Mouse (Mus musculus): Measurements from ENCODE around the gene Mcm10.
A peak's percentile ranks its signal among the peaks of the same experiment; 100 is the strongest.

Gene Mcm10

DNA sequence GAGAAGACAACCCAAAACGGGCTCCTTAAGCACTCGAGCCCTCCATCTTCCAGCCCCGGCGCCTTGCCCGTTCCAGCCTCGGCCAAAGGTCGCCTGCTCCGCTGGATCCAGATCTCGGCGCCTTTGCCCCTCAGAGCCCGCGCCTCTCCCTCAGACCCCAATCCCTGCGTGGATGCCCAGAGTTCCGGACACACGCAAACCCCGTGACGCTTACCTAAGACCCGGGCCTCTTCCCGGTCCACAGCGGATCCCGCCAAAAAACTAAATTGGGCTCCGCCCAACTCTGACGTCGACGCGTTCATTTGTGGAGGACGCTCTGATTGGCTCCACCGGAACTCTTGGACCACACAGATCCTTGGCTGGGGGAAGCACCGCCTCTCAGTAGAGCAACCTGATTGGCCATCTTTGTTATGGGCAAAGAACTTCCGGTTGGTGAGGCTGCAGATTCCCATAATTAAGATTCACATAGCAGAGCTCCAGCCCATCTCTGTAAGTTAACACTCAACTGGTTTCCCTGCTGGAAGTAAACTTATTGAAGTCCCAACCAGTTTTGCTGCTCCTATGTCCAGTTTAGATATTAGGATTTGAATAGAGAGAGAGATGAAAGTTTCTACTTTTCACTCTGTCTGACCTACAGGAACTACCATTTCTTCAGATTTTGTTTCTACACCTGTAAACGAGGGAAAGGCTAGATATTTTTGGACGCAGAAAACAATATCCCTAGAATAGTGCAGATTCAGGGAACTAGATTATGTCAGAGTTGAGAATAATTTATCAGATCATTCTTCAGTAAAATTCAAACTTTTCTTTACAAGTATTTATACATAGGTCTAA lies at the start of gene Mcm10:
Mcm10 (minus strand) TSS at position 301 of the 834 bp plus-strand sequence.
- peak; percentile 90 for DNase-seq (ENCODE audit: low read depth, low spot score)

DNA sequence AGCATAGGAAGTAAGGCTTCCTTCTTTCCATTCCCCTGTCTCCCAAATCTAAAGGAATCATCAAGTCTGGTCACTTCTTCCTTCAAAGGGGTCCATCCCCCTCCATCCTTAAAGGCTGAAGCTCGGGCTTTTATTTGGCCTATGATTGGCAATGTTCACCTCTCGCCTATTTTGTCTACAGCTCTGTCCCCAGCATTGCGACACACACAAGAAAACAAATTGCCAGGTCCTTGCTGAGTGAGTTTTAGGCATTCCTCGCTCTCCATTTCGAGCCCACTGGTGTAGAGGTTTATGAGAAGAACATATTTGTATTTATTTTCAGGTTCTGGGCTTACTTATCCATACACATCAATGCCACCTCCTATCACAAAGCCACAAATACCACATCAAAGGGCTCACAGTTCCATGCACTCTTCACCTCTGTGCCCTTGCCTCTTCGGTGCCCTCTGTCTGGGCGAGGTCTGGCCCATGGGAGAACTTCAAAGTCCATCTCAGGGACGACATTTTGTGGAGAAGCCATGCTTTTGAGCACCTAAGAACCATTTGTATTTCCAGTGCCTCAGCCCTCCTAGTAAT lies 48.6 kb upstream of the Mcm10 start:
- DNase-seq (ENCODE audit: low read depth, low spot score), result no peak

DNA sequence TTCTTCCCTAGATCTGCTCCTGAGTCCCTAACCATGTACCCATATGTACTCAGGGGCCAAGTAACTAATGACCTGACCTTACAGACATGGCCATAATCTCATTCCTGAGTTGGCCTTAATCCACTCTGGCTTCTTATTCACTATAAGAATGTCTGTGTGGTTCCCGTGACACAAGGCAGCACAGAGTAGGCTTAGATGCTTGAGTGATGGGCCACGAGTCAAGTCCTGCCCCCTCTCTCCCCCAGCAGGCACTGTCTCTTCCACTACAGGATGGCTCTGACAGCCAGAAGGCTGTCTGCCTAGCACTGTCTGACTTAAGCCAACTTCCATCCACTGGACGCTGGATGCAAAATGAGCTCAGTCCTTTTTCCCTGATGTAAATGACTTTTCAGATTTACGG lies 47.4 kb upstream of the Mcm10 start:
- DNase-seq (ENCODE audit: low read depth, low spot score), result no peak

DNA sequence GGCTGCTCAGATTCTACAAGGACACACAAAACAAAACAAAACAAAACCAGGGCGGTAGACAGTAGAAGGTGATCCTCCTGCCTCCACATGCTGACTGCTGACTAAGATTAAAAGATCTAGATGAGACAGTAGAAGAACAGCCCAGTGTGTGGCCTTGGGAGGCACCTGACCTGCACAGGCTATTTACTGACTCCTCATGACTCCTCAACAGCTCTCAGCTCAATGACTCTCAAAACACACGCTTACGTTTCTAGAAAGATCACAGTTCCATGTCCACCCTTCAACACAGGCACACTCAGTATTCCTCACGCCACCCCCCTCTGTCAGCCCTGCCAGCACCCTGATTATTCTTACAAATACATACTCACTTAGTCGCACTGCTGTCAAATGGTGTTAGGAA lies 45.8 kb upstream of the Mcm10 start:
- DNase-seq (ENCODE audit: low read depth, low spot score), result no peak

DNA sequence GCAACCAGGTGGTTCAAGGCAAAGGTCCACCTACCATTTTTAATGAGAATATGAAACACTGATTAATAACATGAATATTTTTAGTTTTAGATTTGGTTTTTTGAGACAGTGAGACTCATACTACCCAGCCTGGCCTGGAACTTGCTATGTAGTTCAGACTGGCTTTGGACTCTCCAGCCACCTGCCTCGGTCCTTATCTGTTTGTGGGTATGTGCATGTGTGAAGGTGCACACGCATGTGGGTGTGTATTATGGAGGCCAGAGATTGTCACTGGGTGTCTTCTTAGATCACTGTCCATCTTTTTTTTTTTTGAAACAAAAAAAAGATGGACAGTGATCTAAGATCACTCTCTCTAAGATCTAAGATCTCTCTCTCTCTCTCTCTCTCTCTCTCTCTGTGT lies 38.0 kb upstream of the Mcm10 start:
- DNase-seq (ENCODE audit: low read depth, low spot score), result no peak

DNA sequence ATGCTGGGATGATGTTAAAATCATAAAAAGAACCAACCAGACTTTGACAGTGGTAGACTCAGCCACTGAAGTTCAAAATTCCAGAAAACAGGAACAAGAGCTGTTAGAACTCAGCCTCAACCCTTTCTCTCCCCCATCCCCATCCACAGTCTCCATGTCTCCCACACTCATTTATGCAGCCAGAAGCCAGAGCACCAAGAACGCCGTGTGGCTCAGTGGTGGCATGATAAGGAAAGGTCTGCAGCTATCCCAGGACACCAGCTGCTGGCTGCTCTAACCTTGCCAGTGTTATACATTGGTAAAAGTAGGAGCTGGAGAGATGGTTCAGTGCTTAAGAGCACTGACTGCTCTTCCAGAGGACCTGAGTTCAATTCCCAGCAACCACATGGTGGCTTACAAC lies 34.4 kb upstream of the Mcm10 start:
- DNase-seq (ENCODE audit: low read depth, low spot score), result no peak

DNA sequence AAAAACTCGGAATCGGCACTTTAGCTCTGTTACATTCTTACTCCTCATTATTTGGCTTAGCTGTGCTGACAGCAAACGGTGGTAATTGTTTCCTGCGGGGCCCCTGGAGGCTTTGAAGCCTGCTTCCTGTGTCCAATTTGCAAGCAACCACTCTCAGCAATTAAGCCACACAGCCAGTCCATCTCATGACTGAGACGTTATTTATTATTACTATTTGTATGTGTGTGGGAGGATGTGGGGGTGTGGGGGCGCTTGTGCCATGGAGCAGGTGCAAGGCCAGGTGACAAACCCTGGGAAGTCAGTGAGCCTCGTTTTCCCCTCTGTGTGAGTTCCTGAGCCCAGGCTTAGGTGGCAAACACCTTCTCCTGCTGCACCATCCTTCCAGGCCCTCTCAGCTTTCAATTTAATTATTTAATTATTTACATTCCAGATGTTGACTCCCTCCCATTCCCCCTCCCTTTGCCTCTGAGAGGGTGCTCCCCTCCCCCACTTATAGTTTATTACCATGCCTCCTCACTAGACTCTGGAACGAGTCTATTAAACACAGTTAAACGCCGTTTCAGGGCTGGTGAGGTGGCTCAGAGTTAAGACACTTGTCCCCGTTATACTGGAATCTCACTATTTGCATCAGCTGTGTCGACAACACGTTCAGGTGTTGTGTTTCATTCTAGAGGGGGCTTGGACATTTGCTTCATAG lies 32.8 kb upstream of the Mcm10 start:
- no peak for DNase-seq (ENCODE audit: low read depth, low spot score)

DNA sequence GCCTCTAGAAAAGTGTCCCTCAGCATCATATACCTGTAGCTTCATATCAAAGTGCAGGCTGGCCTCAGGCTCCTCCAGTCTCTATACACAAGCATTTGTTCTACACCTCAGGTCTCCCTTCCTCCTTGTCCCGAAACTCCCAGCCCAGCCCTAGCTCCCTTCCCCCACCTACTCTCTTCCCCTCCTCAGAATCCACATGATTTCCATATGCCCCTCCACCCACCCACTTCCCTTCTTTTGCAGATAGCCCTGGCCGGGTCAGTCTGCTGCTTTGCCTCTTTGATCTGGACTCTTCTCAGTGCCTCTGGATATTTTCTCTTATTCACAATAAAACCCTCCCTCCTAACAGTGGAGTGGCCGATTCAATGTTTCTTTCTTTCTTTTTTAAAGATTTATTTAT lies 31.7 kb upstream of the Mcm10 start:
- DNase-seq (ENCODE audit: low read depth, low spot score), result no peak

DNA sequence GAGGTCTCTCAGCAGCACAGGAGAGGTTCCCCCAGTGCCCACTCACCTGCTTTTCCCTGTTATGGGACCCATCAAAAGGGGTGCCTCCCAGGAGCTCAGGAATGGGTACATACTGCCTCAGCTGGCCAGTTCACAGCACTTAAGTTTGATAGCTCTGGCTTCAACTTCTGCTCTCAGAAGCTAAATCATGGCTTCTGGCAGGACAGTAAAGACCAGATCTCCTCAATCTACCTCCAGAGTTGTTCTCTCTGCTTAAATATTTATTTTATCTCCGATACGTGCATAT lies 30.8 kb upstream of the Mcm10 start:
- DNase-seq (ENCODE audit: low read depth, low spot score), result no peak

DNA sequence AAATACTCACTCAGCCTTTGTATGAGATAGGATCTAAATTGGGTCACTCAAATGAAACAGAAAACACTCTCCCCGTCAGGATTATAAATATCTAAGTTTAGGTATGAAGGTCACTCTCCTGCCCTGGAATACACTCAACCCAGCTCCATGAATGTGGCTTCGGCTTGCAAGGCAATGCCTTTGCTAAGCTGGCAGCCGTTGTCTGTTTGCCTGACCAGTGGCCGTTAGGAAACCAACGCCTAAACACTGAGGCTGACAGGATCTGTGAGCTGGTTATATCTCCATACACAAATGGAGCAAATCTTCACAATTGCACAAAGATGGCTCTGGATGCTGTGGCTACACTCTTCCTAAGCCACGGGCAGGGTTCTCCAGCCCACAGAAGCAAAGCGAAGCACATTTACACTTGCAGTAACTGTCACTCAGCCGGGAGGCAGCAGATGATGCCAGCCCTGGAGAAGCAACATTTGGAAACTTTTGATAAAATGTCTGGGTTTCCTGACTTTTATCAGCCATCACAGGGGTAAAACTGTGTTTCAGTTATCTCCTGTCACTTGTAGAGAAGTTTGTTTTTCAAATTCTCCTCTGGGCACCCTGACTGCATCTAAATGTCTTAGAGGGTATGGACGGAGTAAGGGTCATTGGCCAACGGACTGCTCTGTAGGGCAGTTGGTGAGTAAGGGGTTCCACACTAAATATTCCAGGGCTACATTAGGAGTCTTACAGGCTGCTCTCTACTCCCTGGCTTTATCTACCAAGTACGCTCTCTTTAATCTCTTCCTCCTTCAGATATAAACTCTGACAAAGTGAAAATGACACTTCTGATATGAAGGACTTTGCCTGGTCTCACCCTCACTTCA lies 30.3 kb upstream of the Mcm10 start:
- DNase-seq (ENCODE audit: low read depth, low spot score), result no peak

DNA sequence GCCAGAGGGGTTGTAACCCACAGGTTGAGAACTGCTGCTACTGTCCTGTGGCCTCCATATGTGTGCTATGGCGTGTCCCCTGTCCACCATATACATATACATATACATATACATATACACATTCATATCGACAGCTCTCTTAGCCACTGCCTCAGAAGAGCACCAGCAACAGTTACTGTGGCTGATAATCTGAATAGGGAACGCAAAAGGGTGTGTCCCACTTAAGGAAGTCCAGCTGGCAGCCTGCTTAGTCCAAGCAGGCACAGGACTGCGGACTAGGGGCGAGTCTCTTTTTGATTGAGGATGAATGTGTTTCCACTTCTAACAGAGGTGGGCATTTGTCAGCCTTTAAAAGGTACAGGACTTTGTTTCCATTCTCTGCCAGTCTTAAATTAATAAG lies 29.3 kb upstream of the Mcm10 start:
- no peak for DNase-seq (ENCODE audit: low read depth, low spot score)

DNA sequence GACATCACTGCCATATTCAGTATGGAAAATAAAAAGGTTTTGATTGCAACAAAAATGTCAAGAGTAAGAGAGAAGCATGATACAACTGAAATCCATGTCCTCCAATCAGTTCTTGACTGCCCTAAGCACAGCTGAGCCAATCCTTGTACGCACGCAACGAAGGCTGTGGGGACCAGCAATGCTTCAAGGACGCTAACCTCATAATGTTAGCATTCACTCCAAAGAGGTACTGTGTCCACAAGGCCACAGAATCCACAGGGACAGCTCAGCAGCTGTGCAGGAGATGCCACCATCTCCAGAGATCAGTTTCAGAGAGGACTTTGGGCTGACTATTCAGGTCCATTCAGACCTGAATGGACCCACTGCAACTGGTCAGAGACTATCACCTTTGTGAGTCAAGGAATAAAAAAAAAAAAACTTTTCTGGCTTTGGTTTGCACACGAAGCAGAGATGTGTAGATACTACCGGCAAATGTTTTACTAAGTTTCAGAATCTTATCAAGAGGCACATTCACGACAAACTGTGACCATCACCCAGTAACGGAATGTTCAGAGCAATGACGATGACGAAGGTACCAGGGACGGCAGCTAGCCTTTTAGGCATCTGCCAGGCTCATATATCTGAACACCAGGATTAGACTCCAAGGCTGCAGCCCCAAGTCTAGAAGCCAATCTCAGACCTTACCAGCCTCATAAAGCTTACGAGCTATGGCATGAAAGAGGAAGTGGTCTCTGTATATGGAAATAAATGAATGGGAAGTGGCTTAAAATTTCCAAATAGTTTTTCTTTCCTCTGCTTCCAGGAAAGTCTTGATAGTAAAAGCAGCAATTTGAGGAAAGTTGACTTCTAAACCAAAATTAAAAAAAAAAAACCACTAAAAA lies 27.9 kb upstream of the Mcm10 start:
- no peak for DNase-seq (ENCODE audit: low read depth, low spot score)

DNA sequence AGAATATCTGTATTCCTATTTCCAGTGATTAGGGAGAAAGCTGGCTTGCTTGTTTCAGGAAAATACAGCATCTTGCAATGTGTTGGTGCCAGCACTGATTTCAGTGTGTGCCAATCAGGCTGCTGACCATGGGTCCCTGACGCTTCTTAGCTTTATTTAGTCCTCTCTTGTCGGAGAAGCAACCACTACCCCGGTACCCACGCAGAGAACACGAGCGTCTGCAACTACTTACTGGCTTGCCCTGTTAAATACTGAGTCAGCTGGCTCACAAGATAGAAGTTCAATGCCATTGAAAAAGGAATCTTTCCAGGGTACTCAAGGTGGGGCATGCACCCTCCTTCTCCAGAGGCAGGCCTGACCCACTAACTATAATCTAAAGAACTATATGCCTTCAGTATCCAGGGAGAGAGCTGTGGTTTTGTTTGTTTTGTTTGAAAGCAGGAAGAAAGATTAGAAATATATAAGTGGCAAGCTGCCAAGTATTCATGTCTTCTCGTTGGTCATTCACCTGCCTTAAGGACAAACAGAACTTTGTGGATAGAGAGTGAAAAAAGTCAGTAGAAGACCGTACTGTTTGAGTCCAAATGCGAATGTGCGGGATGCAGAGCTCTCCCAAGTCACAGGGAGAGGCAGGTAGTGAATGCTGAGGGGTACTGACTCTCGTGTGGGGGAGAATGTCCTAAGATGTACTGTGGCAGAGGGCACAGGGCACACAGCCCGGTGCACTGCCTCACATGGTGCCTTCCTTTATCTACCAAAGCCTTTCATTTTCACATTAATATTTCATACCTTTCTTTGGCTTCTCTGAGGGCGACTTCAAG lies 27.0 kb upstream of the Mcm10 start:
- no peak for DNase-seq (ENCODE audit: low read depth, low spot score)

DNA sequence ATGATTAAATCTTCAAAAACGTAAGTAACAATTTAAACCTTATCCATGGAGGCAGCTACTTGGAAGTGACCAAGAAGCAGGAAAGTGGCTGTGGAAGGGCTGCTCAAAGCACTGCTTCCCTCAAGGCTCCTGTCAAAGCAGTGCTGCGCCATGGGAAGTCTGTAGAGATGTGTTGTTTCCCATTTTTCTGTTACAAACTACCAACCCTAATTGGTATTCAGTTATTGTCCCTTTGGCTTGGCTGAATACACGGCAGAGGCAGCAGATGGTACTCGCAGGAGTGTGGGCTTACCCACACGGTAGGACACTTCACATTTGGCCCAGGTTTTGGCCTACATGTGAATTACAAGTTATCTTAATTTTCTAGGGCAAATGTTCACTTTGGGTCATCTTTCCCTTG lies 25.7 kb upstream of the Mcm10 start:
- no peak for DNase-seq (ENCODE audit: low read depth, low spot score)

DNA sequence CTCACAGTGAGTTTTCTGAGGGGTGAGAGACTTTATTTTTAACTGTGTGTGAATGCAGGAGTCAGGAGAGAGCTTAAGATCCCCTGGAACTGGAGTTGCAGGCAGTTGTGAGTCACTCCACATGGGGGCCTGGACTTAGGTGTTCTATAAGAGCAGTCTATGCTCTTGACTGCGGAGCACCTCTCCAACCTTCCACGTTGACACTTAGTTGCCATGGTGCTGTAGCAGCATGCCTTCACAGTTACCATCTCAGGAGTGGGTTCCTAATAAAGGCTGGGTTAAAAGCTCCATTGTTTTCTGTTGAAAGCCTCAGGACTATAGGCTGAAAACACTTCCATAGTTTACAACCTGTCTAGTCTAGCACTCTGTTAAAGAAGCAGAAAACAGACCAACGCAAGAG lies 24.8 kb upstream of the Mcm10 start:
- no peak for DNase-seq (ENCODE audit: low read depth, low spot score)

DNA sequence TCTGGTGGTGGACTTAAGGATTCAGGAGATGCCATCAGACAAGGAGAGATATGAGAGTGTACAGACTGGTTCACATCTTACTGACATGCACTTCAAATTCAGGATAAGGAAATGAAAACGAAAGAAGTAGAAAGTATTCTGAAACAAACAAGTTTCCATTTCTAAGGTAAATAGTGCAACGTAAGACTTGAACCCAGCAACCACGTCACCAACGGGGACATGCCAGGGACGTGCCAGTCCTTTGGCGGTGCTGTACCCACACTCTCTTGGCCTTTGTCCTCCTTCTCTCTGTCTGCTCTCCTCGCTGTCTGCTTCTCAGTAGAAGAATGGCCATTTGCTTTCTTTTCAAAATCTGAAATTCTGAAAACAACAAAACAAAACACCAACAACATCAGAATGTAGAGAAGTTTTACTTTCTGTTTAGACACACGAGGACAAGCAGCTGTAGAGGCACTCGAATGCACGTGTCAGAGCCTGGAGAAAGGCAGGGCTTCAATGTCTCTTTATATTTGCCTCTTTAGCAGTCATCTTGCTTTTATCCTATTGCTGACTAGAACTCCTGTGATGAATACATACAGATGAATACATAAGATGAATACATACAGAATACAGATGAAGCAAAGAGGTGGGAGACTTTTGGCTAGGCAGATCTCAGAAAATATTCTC lies 24.0 kb upstream of the Mcm10 start:
- no peak for DNase-seq (ENCODE audit: low read depth, low spot score)

DNA sequence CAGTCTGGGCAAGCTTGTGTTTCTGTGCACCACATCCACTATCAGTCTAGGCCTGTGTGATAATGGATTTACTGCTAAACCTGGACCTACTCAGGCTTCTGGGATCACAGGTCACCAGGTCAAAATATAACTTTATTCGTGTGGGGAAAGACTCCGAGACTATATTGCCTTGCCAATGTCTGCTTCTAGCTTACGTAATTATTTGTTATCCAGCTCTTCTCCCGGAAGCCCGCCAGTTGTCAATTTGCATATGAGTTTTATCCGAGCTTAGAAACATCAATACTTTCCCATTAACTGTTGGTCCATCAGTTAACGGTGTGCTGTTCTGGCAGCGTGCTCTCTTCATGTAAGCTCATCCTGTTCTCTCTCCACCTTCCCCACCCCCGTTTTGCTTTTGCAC lies 22.6 kb upstream of the Mcm10 start:
- no peak for DNase-seq (ENCODE audit: low read depth, low spot score)

DNA sequence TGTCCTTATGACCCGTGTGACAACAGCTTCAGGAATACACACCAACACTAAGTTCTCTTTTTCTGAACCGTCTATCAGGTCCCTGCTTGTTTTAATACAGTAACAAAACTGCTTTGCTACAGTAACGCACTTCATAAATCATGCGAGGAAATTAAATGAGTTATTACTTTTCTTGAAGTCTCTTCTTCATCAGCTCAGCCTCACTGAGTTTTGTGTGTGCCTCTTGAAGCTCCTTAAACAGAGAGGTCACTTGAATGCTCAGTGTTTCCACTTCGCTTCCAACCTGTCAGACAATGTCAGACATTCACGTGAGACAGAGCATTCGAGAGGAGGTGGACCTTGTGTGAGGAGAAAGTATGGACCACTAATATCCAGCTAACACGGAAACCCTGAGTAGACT lies 22.2 kb upstream of the Mcm10 start:
- DNase-seq (ENCODE audit: low read depth, low spot score), result no peak

DNA sequence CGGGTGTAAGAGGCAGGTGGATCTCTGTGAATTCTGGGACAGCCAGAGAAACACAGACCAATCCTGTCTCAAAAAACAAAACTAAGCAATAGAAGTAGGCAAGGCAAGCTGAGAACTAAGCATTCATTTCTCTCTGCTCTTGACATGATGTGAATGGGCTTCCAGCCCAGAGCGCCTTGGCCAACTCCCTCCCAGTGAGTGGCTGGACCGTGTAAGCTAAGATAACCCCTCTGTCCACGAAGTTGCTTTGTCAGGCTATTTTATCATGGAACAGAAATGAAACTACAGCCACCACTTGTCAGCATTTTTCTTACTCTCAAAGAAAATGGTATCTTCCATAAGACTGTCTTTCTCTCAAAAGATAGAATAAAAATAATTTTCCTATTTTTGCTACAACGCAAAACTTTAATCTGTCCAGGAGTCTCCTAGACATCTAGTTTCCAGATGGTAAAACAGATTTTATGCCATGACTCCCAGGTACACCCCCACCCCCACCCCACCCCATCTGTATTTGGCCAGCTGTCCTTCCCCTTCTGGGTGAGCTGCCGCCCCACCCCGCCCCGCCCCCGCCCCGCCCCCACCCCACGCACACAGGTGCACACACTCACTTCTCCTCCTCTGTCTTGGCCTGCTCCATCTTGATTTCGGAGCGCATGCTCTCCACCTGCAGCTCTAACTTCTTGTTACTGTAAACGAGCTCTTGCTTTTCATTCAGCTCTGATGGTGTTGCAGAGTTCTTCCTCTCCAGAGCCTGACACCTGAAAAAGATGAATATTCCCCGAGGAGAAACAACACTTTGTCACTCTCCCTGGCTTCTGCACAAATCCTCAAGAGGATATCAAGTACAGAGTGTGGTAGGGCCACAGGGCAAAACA lies 21.2 kb upstream of the Mcm10 start:
- DNase-seq (ENCODE audit: low read depth, low spot score), result no peak
